Mouse (Mus musculus): ENCODE measurements around the gene Prkg1.

The Prkg1 gene

DNA sequence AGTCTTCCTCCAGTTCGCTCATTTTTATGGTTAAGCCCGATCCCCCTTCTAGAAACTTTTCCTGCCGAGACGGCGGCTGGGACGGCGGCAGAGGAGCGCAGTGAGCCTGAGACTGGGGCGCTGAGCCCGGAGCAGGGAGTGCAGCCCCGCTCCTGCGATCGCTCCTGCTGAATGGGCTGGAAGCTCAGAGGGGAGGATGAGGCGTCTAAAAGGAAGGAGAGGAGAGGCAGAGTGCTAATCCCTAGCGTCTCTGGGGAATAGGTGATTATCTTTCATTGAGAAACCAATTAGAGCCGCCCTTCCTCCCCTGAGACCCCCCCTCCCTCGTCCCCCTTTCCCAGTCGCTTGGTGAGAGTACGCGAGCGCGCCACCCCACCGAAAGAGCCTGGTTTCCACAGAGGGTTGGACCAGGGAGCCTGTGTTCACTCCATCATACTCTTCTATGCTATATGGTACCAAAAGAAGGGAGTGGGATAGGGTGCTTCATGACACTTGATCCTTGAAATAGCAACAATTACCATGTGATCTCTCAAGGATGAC is at the start of gene Prkg1:
Gene Prkg1 (minus strand): TSS at position 233 of the 540 bp plus-strand sequence.
- no peak for DNase-seq

DNA sequence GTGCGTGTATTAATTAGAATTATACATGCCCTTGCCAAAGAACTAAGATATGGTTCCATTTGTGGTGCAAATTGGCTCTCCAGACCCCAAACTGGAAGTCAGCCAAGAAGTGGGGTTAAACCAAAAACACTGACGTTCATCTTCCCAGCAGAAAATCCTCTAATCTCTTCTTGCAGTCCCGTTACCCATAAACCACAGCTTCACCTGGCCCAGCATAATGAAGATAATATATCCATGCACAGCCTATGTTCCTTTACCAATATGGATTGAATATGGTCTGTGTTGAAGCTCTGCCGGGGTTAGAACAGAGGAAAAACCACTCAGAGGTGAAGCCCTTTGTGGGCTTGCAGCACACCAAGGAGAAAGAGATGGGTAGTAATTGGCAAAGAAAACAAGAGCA is 48.3 kb upstream of the Prkg1 start:
- no peak for DNase-seq

DNA sequence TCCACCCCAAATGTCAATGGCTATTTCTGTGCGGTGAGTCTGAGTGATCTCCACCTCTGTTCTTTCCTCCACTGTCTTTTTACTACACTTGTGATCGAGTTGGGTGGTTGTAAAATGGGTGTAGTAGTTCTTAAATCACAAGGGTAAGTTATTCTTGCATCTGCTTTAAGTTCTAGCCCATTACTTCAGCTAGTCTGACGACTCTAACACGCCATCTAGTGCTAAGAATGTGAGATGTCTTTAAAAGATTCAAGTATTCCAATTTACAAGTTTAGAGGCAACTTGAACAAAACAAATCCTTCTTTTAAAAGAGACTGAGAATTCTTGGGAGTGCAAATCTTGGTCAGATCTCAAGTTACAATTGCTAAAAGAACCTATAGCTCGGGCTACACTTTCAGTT is 46.5 kb upstream of the Prkg1 start:
- DNase-seq = no peak

DNA sequence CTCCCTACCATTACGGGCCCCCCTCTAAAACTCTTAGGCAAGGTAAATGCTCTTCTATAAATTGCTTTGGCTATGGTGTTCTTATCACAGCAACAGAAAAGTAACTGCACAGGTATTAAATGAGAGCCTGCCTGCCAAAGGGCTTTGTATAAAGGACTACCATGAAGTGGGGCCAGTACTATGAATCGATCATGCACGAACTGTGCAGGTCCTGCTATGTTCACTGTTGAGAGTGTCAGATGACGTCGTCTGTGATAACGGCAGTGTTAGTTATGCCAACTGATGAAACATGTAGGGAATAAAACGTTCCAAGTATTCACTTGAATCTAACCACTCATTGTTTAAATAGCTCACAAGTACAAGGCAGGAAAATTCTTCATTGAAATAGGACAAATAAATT is 40.6 kb upstream of the Prkg1 start:
- no peak for DNase-seq

DNA sequence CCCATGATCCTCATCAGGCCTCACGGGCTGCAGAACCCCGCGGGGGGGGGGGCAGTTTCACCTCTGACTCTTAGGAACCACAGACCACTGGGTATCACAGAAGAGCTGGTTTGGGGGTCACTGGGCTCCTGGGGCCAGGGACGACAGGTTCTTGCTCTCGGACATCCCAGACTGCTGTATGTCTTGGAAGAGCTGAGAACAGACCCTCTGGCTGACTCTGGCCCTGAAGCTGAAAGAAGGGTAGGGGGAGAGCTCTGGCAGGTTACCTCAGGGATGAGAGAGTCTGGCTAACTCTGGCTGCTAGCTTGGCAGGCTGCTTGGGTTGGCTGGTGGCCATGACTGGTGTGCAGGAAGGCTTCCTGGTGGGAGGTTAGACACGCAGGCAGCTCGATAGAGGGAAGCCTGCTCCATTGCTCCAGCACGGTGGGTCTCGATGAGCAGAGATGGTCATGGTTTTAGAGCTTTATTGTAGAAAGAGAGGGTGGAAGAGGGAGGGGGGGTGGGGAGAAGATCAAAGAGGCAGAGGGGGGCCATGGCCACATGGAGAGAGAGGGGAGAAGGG is 30.7 kb upstream of the Prkg1 start:
- DNase-seq = no peak

DNA sequence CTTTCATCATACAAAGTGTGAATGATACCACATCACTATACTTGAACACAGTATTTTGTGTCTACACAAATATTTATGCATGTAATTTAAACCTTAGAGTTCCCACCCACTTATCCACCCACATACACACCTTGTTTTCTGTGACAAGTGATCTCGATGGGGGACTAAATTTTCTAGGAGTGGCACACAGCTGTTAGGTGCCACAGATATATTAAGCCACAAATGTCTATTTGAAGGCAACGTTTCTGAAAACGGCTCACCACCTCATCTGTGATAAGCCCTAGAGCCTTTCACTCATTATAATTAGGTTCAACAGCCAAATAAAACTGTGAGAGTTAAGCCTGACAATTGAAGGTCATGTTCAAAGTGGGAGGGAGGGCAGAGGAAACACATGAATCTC is 26.9 kb upstream of the Prkg1 start:
- no peak for DNase-seq

DNA sequence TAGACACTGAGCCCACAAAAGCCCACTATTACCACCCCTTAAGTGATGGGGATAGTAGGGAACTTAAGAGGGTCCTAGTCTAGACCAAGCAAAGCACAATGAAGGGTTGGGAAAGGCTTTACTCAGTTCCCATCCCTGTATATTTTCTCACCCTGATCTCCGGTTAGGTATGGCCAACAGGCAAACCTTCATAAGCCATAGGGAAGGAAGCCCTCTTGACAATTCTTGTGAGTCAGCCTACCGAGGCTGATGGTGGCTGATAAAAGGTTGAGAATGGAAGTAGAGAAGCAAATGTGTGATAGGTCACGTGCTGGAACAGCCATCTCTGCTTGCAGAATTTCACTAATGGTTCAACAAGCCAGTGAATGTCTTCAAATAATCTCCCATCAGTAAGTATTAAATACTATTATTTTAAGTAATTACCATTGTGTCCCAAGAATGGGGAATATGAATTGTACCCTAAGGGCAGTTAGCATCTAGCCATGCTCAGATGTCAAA is 16.7 kb upstream of the Prkg1 start:
- DNase-seq = no peak

DNA sequence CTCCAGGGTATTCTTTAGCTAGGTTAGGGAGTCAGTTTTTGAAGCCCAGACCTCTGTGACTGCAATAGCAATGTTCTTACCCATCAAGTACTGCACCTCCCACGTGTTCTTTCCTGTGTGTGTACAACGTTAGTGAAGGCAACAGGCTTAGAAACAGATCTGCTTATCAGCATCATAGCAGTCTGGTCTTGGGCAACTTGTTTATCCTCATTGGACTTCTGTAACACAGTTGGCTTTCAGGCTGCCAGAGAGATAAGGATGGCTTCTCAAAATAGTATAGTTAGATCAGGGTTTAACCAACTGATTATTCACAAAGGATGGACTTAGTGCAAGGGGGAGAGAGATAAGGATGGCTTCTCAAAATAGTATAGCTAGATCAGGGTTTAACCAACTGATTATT is 16.2 kb upstream of the Prkg1 start:
- no peak for DNase-seq

DNA sequence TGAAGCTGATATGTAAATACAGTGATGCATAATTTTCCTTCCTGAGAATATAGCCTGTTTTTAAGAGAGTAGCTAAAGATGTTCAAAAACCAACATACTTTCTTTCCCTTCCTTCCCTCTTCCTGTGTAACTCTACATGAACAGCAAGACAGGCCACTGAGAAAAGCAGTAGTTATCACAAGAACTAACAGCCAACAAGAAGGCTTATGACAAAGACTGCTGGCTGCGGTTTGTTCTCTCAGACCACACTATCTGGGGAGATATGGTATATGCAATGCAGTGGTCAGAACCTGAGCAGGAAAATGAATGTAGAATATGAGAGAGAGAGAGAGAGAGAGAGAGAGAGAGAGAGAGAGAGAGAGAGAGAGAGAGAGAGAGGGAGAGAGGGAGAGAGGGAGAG is 15.4 kb upstream of the Prkg1 start:
- no peak for DNase-seq

DNA sequence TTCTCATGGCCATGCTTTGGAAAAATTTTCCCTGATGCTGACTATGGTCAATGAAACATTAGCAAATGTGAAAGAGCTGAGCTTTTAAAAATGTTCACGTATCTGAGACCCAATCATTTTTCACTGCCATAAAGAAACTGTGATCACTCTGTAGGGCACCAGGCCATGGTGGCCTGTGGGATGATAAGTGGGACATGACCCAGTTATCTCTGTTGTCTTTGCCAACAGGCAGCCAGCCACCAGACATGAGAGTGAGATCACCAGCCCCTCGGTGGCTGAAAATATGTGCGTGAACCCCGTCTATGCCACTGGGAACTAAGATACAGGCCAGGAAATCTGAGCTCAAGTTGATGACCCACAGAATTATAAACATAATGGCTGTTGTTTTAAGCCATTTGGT is 14.2 kb upstream of the Prkg1 start:
- no peak for DNase-seq

DNA sequence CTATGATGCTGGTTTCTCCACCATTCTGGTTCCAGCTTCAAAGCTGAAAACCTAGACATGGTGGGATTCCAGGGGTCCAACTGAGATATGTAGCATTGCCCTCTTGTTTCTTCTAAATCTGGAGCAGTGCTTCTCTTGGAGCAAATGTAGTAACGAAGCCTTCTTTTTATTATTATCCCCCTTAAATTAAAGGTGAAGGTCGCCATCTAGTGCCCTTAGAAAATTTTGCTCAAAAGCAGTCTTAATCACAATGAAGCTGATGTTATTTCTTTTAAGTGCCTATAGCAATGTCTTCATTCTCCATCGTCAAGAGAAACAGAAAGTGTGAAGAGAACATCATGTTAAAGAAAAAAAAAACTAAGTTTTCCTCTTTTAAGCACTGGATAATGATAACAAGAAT is 2.2 kb upstream of the Prkg1 start:
- no peak for DNase-seq

DNA sequence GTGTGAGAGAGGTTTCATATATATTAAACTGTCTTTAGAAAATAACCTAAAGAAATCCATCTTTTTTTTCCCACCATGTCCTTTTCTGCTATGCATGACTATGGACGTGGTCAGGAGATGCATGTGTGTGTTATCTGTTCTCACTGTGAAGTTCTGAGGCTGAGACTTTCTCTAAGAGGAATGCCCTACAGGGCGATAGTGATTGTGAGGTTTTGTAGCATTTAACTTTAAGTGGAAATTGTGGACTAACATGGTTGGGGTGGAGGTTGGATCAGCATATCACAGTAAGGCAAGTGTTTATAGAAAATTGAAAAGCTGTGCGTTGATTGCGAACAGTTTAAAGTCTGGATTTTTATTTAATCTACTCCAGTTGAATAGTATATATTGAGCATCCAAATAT is 618 bp upstream of the Prkg1 start:
- DNase-seq = no peak

DNA sequence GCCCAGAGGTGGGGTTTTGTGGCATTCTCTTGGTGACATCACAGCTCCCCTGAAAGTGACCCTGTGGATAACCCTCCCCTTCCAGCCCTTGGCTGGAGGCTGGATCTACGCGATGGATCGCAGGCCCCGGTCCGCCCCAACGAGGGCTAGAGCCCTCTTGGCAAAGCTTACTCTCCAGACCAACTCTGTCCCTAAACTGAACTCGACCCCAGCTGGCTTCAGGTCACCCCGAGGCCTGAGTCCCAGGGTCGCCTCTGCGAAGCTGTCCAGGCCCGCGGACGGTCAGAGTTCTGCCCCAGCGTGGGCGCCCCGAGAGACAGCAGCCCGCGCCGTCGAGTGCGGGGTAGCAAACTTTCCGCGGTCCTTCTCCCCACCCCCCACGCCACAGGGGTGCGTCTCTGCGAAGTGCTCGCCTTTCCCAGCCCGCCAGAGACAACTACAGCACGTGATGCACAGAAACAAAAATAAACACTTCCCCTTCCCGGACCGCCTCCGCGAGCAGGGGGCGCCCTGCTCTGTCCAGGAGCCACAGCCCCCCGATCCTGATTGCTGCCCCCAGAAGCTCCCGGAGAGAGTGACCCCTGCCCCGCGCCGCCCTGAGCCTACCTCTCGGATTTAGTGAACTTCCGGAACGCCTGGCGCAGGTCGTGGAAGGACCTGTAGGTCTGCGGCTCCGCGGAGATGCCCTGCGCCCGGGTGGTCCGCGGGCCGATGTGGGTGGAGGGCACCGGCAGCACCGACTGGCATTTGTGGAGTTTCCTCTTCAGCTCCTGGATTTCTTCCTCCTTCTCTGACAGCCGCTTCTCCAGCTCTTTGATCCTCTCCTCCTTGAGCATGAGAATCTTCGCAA is 657 bp downstream of the Prkg1 start:
- DNase-seq = no peak

DNA sequence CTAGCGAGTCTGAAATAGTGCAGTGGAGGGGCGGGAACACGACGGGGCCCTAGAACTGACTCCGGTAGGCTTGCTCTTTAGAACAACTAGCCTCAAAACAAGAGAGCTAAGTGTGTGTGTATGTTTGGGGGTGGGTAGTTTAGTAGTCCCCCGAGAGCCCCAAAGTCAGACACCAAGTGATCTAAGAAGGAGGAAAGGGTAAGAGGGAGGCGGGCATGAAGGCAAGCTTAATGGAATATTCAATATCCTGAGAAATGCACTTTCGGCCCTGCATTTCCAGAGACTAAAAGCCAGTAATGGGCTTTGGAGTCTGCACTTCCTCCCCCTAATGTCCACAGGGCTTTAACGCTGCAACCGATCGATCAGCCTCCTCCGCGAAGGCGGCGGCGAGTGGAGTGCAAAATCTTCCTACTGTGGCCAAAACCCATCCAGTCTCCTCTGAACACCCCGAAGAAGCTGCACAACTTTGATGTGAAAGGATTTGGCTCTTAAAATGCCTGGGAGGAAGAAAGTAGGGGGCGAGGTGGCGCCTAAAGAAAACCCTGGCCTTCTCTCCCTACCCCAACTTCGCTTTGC is 1.5 kb downstream of the Prkg1 start:
- DNase-seq = no peak

DNA sequence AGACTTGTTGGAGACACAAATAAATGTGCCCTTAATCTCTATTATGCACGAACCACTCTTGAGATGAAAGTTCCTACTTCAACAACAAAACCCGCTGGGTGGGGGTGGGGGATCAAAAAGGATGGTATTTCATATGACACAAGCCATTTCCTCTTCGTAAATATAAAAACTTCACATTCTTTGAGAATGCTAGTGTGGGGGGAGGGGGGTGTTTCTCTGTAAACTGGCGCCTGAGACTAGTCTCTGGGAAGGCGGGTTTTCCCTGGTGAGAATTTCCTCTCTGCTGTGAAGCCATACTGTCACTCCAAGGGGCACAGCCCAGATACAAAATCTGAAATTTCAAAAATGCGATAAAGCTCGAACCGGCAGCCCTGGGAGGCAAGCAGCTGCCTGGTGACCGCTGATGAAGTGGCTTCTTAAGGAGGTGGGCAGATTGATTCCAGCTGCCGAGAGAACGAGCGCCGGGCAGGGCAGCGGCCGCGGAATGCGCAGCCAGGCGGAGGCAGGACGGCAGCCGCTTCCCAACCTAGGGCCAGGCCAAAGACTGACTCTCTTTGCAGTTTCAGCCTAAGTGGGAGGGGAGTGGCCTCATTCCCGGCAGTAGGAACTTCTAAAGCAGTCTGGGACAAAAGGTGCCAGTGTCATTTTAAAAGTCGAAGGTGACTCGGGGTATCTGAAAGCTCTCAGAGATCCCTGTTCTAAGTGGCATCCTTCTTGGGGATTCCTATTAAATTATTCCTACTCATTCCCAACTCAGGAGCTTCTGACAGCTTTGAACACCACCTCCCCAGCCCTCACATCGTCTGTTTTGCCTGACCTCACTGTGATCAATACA is 2.2 kb downstream of the Prkg1 start:
- no peak for DNase-seq

DNA sequence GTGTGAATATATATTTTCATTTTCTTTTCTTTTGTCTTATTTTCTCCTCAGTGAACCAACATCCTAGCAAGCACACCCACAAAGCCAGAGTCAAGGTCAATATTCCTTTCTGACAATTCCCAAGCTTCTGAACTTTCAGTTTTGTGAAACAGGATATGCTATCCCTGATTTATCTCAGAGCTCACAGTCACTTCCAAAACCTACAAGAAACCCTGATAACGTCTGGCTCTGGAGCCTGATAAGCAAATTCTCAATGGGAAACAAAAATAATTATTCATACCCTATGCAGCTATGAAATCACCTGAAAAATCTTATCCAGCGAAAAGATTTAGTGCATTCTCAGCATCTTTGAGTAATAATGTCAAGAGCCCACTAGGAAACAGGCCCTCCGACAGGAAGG is 5.0 kb downstream of the Prkg1 start:
- DNase-seq = no peak

DNA sequence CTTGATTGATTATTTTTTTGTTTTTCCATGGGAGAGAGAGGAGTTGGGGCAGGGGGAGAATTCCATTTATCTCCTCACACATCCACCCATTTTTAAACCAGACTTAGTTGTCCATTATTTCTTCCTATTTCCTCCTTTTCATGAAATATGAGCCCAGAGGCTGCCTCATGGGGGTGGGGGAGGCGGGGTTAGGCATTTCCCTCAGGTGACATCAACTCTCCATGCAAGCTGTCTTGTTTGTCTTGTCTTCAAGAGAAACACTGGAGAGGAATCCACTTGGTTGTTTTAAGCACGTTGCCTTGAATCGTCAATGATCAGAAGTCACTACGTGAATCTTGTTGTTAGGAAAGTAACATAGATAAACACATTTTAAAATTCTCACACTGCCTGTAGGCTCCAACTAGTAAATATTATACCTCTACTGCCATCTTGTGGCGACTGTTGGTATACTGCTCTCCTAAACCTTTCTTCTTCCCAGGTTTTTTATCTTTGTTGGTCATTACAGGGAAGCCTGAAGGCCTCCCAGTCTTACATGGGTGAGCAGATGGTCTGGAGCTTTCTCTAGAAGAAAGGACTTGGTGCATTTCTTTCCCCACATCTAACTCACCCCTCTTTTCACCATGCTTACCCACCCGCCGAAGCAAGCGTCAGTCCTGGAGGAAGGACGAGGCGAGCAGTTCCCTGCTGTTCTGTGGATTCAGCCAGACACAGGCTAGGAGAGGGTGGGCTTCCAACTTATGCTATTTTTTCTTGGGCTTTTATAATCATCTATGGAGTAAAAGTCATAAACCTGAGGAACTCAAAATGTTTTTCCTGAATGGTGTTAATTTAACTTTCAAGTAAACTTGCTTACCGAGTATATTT is 8.7 kb downstream of the Prkg1 start:
- DNase-seq = no peak

DNA sequence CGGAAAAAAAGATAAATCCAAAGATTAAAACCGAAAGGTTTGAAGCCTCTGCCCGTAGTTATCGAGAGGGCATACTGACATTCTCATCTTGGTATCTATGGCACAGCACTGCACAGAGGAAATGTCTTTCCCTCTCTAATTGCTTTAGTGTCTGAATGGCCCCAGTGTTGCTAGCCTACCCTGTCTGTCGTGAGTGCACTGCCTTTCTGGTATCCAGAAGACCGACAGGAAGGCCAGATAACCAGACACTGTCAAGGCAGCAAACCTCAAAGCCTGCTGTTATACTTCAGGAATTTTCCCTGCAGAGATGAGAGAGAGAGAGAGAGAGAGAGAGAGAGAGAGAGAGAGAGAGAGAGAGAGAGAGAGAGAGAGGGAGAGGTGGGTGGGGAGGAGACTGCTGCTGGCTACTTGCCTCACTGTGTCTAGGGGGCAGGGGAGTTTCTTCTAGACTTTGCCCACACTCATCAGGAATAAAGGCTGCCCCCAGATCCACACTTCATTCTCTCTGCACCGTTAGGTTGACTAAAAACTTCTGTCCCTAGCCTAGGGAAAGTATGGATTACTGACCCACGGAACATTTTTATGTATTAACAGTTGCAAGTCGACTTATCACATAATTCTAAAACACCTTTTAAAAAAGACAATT is 10.1 kb downstream of the Prkg1 start:
- no peak for DNase-seq

DNA sequence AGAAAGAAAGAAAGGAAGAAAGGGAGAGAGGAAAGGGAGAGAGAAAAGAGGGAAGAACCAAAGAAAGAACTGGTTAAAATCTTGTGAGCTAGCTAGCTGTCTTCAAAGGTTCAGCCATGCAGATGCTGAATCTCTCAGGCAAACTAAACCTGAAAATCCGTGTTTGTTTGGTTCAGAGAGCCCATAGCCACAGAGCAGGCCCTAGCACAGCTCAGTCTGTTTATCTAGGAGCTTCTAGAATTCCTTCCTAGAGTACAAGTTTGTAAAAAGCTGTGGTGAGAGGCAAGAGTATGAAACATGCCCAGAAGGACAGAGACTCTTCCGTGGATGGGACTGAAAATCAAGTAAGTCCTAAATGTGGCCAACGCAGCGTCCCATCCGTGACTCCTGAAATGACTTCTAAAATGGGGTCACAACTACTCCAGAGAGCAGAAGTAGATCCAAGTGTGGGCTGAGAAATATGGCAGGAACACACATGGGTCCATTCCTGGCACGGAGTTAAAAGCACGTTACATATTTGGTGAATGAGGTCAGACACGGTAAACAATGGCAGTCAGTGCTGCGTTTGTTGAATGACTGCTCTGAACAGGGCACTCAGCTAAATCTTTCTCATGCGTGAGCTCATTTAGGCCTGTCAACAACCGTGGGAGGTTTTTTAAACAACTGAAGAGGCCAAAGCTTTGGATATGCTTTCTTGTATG is 13.7 kb downstream of the Prkg1 start:
- no peak for DNase-seq

DNA sequence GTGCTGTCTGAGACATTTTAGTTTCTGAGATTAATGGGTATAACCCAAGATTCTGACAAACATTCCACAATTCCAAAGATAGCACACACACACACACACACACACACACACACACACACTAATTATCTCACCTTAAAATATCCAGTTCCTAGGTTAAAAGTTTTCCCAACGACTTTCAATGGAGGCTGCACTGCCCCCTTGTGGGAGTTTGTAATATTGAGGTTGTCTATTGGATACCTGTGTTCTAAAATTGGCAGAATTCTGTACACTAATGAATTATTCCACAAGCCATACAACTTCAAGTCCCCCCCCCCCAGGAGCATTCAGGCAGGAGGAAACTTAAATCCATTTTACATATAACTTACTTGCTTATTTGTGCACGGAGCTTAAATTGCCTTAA is 18.2 kb downstream of the Prkg1 start:
- no peak for DNase-seq

All from cerebellum, adult 11-12 months (tissue).